Mouse (Mus musculus) neural tube, embryonic 10.5 days (tissue): Measurements from ENCODE around the gene Tbc1d30.

Experiments used
- DNase-seq: peaks from one replicate; pipeline ENCODE4 v3.0.0-alpha.2; 2017; ENCODE audit warnings: low spot score; ENCODE audit errors: extremely low spot score

Gene Tbc1d30

GRCm38 (mm10) chr10:121268771-121269170, 82.3 kb downstream of the Tbc1d30 start:
- DNase-seq = no peak

- no peak for DNase-seq
These were observed 86.9 kb downstream of the Tbc1d30 start for GRCm38 (mm10) chr10:121264204-121264575.

- DNase-seq = no peak
These were observed 87.4 kb downstream of the Tbc1d30 start for GRCm38 (mm10) chr10:121263520-121264203.

- DNase-seq = no peak
These were observed 88.9 kb downstream of the Tbc1d30 start for GRCm38 (mm10) chr10:121262206-121262605.

GRCm38 (mm10) chr10:121261036-121261592, 90.0 kb downstream of the Tbc1d30 start:
- no peak for DNase-seq

GRCm38 (mm10) chr10:121256115-121256825, 94.8 kb downstream of the Tbc1d30 start:
- peak; percentile 75 for DNase-seq

- no peak for DNase-seq
These were observed 95.6 kb downstream of the Tbc1d30 start for GRCm38 (mm10) chr10:121255465-121255864.

GRCm38 (mm10) chr10:121254343-121254742, 96.7 kb downstream of the Tbc1d30 start:
- DNase-seq = no peak

- no peak for DNase-seq
These were observed 98.3 kb downstream of the Tbc1d30 start for GRCm38 (mm10) chr10:121252781-121253180.

GRCm38 (mm10) chr10:121251191-121251590, 99.9 kb downstream of the Tbc1d30 start:
- DNase-seq = no peak

- DNase-seq = no peak
These were observed 101.3 kb downstream of the Tbc1d30 start for GRCm38 (mm10) chr10:121249820-121250219.

GRCm38 (mm10) chr10:121247545-121247944, 103.5 kb downstream of the Tbc1d30 start:
- no peak for DNase-seq

GRCm38 (mm10) chr10:121246971-121247370, 104.1 kb downstream of the Tbc1d30 start:
- no peak for DNase-seq

- no peak for DNase-seq
These were observed 107.5 kb downstream of the Tbc1d30 start for GRCm38 (mm10) chr10:121243373-121244207.

GRCm38 (mm10) chr10:121242596-121242995, 108.5 kb downstream of the Tbc1d30 start:
- DNase-seq = no peak

GRCm38 (mm10) chr10:121239065-121239464, 112.0 kb downstream of the Tbc1d30 start:
- no peak for DNase-seq

- DNase-seq = no peak
These were observed 112.5 kb downstream of the Tbc1d30 start for GRCm38 (mm10) chr10:121238551-121238950.

GRCm38 (mm10) chr10:121237377-121237776, 113.7 kb downstream of the Tbc1d30 start:
- DNase-seq = no peak

GRCm38 (mm10) chr10:121235167-121235824, 115.8 kb downstream of the Tbc1d30 start:
- DNase-seq = no peak

- no peak for DNase-seq
These were observed 116.6 kb downstream of the Tbc1d30 start for GRCm38 (mm10) chr10:121234476-121234875.

- no peak for DNase-seq
These were observed 122.6 kb downstream of the Tbc1d30 start for GRCm38 (mm10) chr10:121228422-121228953.
